Mouse (Mus musculus) right cerebral cortex, adult 2 months (tissue): ENCODE data around the gene Lrch1.
A peak's percentile ranks its signal among the peaks of the same experiment; 100 is the strongest.

ENCODE experiments used
- DNase-seq, 2 experiments: peaks; one replicate each; pipeline ENCODE4 v3.0.0; 2021 to 2022; ENCODE audit warnings: low spot score in 2 of 2

Gene Lrch1

GRCm38 (mm10) chr14:74893085-74893648, 54.5 kb downstream of the Lrch1 start:
- no peak for DNase-seq

GRCm38 (mm10) chr14:74889304-74889703, 58.4 kb downstream of the Lrch1 start:
- no peak for DNase-seq

GRCm38 (mm10) chr14:74888103-74888502, 59.6 kb downstream of the Lrch1 start:
- no peak for DNase-seq

GRCm38 (mm10) chr14:74886453-74886852, 61.2 kb downstream of the Lrch1 start:
- DNase-seq: no peak

- no peak for DNase-seq
Measured at GRCm38 (mm10) chr14:74884920-74885319, 62.8 kb downstream of the Lrch1 start.

- DNase-seq: peak; percentile 27 to 58
Measured at GRCm38 (mm10) chr14:74884024-74884680, 63.5 kb downstream of the Lrch1 start.

GRCm38 (mm10) chr14:74883204-74883603, 64.5 kb downstream of the Lrch1 start:
- peak; percentile 59 to 75 for DNase-seq

- DNase-seq: no peak
Measured at GRCm38 (mm10) chr14:74882754-74883153, 64.9 kb downstream of the Lrch1 start.

- no peak for DNase-seq
Measured at GRCm38 (mm10) chr14:74880868-74881267, 66.8 kb downstream of the Lrch1 start.

- no peak for DNase-seq
Measured at GRCm38 (mm10) chr14:74879480-74879879, 68.2 kb downstream of the Lrch1 start.

GRCm38 (mm10) chr14:74877287-74877686, 70.4 kb downstream of the Lrch1 start:
- DNase-seq: no peak

- DNase-seq: no peak
Measured at GRCm38 (mm10) chr14:74871220-74871619, 76.5 kb downstream of the Lrch1 start.

- DNase-seq: no peak
Measured at GRCm38 (mm10) chr14:74868902-74869230, 78.8 kb downstream of the Lrch1 start.

GRCm38 (mm10) chr14:74868188-74868901, 79.3 kb downstream of the Lrch1 start:
- no peak for DNase-seq

- DNase-seq: no peak
Measured at GRCm38 (mm10) chr14:74867076-74868042, 80.3 kb downstream of the Lrch1 start.

GRCm38 (mm10) chr14:74865738-74866137, 81.9 kb downstream of the Lrch1 start:
- no peak for DNase-seq

GRCm38 (mm10) chr14:74864805-74865483, 82.7 kb downstream of the Lrch1 start:
- no peak for DNase-seq

GRCm38 (mm10) chr14:74861456-74861855, 86.2 kb downstream of the Lrch1 start:
- DNase-seq: no peak

GRCm38 (mm10) chr14:74859154-74859553, 88.5 kb downstream of the Lrch1 start:
- no peak for DNase-seq

- DNase-seq: no peak
Measured at GRCm38 (mm10) chr14:74855429-74855828, 92.2 kb downstream of the Lrch1 start.

- DNase-seq: no peak
Measured at GRCm38 (mm10) chr14:74853759-74854100, 93.9 kb downstream of the Lrch1 start.
